Mouse (Mus musculus): ENCODE data around the gene Ecm2. TPM values are rescaled to one million over a fixed set of nuclear protein-coding genes. Genes with fewer than 3 reads are reported as not detected.

Gene Ecm2
- polyA plus RNA-seq (2016; fragmentation: Nextera tagmentation; extraction: Ambion mirVana) = 0.53 and 0.97 TPM in 2 replicates

- 54% methylated on average over 4 of the region's 4 CpGs for WGBS
- H3K36me3 ChIP-seq = no peaks in the 10 kb centered on the region
These were observed at the start of gene Ecm2 for GRCm38 (mm10) chr13:49504510-49504909. Gene Ecm2, plus strand, starts transcription at chr13:49504810.

DNA sequence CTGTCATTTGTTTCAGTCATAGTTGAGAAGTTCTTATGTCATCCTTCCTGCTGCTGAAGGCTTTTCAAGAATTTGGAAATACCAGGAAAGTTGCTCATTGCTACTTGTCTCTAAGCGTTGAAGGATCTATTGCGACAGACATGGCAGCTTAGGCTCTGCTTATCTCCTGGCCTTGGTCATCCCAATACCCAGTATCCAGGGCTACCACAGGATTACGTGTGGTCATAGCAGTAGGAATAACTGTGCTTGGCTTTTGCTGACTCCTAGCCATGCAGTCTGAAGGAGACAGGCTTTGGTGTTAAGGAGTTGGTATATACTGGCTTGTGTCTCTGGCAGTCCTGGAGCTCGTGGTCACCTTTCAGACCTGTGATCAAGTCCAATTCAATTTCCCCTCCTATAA is 44.3 kb upstream of the Ecm2 start:
- 92% methylated on average over 4 of the region's 4 CpGs for WGBS
- Histone ChIP-seq H3K27ac (replicated peaks) (no peak overlapping the region), H3K27me3 (ENCODE audit: low read depth, poor library complexity, severe bottlenecking) (no peaks in the 10 kb centered on the region), H3K36me3 (peaks cover 71% of the 10 kb centered on the region), H3K4me1 (no peaks in the 10 kb centered on the region), H3K4me3 (no peak overlapping the region), H3K9me3 (replicated peaks) (no peaks in the 10 kb centered on the region)
- no peak for DNase-seq (ENCODE audit: low spot score)

More at GRCm38 (mm10) chr13:49504510-49504909, at the start of gene Ecm2:
- Histone ChIP-seq H3K4me1 (peaks cover 12% of the 10 kb centered on the region), H3K9me3 (replicated peaks) (no peaks in the 10 kb centered on the region), H3K4me3 (no peak within 1 kb of the TSS), H3K27ac (replicated peaks) (peak within 1 kb of the TSS; percentile 61), H3K27me3 (ENCODE audit: low read depth, poor library complexity, severe bottlenecking) (no peaks in the 10 kb centered on the region)
- no peak for DNase-seq (ENCODE audit: low spot score)

DNA sequence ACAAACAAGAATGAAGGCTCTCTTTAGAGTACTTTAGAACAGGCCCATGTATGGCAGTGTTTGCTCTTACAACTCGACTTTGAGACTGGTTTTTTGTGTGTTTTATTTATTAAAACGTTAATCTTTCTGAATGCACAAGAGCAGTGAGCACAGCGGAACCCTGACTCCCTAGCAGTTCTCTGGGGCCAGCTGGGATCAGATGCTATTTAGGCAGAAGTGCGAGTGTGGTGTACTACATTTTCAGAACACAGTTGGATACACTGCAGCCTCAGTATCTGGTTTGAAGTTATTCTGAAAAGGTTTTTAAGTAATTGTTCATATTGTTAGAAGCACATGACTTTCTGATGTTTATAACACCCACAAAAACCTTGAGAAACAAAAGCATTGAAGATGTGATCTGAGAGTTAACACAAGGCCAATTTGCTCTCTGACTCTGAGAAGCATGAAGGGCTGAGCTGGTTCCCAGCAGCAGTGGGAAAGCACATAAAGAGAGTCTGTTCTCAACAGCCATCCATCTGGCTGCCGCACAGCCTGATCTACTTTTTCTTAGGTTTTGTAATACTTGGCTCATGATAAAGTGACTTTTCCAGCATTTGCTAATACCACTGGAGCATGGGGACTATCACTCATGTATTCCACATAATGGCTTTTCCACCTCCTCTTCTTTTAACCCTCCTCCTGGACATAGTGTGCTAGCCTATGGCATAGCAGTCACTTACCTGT is 43.8 kb upstream of the Ecm2 start:
- H3K4me1 ChIP-seq = no peaks in the 10 kb centered on the region
- no peak for DNase-seq (ENCODE audit: low spot score)
- H3K36me3 ChIP-seq = peaks cover 76% of the 10 kb centered on the region
- H3K9me3 ChIP-seq (replicated peaks) = no peaks in the 10 kb centered on the region
- no peak overlapping the region for H3K4me3 ChIP-seq
- H3K27me3 ChIP-seq (ENCODE audit: low read depth, poor library complexity, severe bottlenecking) = no peaks in the 10 kb centered on the region
- no peak overlapping the region for H3K27ac ChIP-seq (replicated peaks)
- WGBS = 87% methylated on average over 5 of the region's 5 CpGs

- 87% methylated on average over 15 of the region's 15 CpGs for WGBS
- H3K4me1 ChIP-seq = no peaks in the 10 kb centered on the region
- H3K27me3 ChIP-seq (ENCODE audit: low read depth, poor library complexity, severe bottlenecking) = no peaks in the 10 kb centered on the region
- H3K9me3 ChIP-seq (replicated peaks) = no peaks in the 10 kb centered on the region
- no peak overlapping the region for H3K4me3 ChIP-seq
- peaks cover 76% of the 10 kb centered on the region for H3K36me3 ChIP-seq
- no peak for DNase-seq (ENCODE audit: low spot score)
- no peak overlapping the region for H3K27ac ChIP-seq (replicated peaks)
These were observed 43.0 kb upstream of the Ecm2 start for GRCm38 (mm10) chr13:49461458-49462132.

- no peak overlapping the region for H3K4me3 ChIP-seq
These were observed 41.7 kb upstream of the Ecm2 start for GRCm38 (mm10) chr13:49462921-49463320.

DNA sequence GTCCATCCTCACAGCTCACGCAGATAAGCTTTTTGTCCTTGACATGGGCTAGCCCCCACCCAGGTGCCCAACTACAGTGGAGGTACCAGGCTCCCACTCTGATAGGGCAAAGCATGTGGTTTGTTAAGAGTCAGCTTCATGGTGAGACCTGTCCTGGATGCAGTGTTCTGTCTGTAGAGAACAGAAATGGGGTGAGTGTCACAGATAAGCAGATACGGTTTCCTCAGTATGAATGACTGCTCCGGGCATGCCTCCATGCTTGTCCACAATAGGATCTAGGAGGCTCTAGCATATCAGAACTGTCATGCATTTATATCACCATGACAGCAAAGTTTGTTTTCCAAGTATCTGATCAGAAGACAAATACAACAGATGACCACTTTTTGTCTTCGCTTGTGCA is 38.7 kb upstream of the Ecm2 start:
- Histone ChIP-seq H3K36me3 (peaks cover 48% of the 10 kb centered on the region), H3K4me3 (no peak overlapping the region), H3K9me3 (replicated peaks) (no peaks in the 10 kb centered on the region), H3K27me3 (ENCODE audit: low read depth, poor library complexity, severe bottlenecking) (no peaks in the 10 kb centered on the region), H3K27ac (replicated peaks) (no peak overlapping the region), H3K4me1 (no peaks in the 10 kb centered on the region)
- no peak for DNase-seq (ENCODE audit: low spot score)
- WGBS = 97% methylated on average over 4 of the region's 4 CpGs

More at GRCm38 (mm10) chr13:49462921-49463320, 41.7 kb upstream of the Ecm2 start:
- peaks cover 72% of the 10 kb centered on the region for H3K36me3 ChIP-seq
- H3K9me3 ChIP-seq (replicated peaks) = no peaks in the 10 kb centered on the region
- 99% methylated on average over 2 of the region's 2 CpGs for WGBS
- H3K27me3 ChIP-seq (ENCODE audit: low read depth, poor library complexity, severe bottlenecking) = no peaks in the 10 kb centered on the region
- H3K27ac ChIP-seq (replicated peaks) = no peak overlapping the region
- DNase-seq (ENCODE audit: low spot score) = no peak
- no peaks in the 10 kb centered on the region for H3K4me1 ChIP-seq

DNA sequence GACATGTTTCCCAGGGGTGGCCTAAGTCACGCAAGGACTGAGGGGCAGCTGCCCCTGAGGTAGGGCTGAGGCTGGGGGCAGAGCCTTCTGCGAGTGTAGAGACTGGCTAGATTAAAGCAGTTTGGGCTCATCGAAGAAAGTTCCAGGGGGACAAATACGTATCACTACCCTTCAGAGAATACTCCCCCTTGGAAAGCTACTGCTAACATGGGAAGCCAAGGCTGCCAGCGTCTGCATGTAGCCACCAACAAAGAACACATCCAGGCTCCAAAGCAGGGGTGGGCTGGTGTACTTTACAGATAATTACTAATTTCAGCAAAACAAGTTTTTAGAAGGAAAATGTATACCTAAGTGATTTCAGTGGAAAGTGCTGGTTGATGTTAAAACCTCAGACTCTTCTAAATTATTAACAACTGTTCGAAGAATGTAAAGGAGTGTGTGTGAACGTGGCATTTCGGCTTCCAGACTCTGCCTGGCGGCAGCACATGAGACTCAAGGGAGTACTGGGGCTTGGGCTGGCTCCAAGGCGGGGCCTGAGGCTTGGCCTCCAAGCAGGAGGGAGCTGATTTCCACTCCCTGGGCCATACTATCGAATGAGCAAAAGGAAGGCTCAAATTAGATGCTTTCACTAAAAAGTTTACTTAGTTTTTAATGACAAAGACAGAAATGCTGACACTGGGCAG is 38.1 kb upstream of the Ecm2 start:
- 79% methylated on average over 11 of the region's 11 CpGs for WGBS
- Histone ChIP-seq H3K27ac (replicated peaks) (no peak overlapping the region), H3K4me1 (no peaks in the 10 kb centered on the region), H3K27me3 (ENCODE audit: low read depth, poor library complexity, severe bottlenecking) (no peaks in the 10 kb centered on the region), H3K36me3 (peaks cover 41% of the 10 kb centered on the region), H3K9me3 (replicated peaks) (no peaks in the 10 kb centered on the region), H3K4me3 (no peak overlapping the region)
- DNase-seq (ENCODE audit: low spot score) = no peak

DNA sequence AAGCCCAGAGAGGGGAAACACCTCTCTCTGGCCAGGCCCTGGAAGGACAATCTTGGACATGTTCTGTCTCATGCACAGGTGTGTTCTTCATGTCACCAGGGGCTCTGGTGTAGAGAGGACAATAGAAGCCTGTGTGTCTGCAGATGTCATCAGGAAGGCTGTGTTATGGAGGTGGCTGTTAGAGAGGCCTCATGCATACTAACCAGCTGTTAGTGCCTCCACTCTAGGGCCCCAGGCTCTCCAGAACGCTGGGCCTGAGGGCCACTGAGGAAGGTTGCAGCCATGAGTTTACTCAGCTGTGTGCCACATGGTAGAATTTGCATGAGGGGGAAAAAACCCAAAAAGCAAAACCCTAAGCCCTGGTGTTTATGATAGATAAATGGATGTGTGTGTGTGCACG is 37.0 kb upstream of the Ecm2 start:
- no peak overlapping the region for H3K4me3 ChIP-seq
- WGBS = 80% methylated on average over 2 of the region's 2 CpGs
- no peaks in the 10 kb centered on the region for H3K9me3 ChIP-seq (replicated peaks)
- peaks cover 31% of the 10 kb centered on the region for H3K36me3 ChIP-seq
- no peak for DNase-seq (ENCODE audit: low spot score)
- no peaks in the 10 kb centered on the region for H3K27me3 ChIP-seq (ENCODE audit: low read depth, poor library complexity, severe bottlenecking)
- no peak overlapping the region for H3K27ac ChIP-seq (replicated peaks)
- peaks cover 7% of the 10 kb centered on the region for H3K4me1 ChIP-seq

DNA sequence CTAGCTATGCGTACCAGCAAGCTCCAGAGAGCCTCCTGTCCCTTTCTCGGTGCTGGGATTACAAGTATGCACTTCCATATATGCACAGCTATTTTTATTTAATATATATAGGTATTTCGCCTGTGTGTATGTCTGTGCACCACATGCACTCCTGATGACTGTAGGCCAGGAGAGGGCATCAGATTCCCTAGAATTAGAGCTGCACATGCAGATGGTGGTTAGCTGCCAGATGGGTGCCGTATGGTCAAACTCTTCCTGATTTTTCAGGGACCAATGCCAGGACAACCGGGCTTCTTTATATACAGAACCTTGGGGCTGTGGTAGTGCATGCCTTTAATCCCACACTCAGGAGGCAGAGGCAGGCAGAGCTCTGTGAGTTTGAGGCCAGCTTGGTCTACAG is 35.6 kb upstream of the Ecm2 start:
- H3K27ac ChIP-seq (replicated peaks) = no peak overlapping the region
- peaks cover 7% of the 10 kb centered on the region for H3K4me1 ChIP-seq
- no peaks in the 10 kb centered on the region for H3K27me3 ChIP-seq (ENCODE audit: low read depth, poor library complexity, severe bottlenecking)
- H3K9me3 ChIP-seq (replicated peaks) = no peaks in the 10 kb centered on the region
- H3K36me3 ChIP-seq = peaks cover 18% of the 10 kb centered on the region
- WGBS = 95% methylated on average over 5 of the region's 5 CpGs
- no peak overlapping the region for H3K4me3 ChIP-seq
- no peak for DNase-seq (ENCODE audit: low spot score)

DNA sequence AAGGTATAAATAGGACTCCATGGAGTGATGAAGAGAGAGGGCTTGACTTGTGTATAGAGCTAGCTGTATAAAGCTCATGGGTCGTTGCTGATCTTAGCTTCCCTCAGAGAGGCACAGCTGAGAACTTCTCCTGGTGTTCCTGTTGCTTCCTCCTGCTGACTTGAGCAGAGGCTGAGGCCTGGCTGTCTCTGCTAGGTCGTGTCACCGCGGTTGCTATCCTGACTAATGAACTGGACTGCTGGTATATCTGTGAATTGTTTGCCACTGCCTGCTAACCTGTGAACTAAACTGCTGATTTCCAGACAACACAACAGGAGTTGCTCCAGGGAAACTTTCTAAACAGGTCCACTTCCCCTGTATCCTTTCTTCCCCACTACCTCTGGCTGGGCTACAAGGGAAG is 34.3 kb upstream of the Ecm2 start:
- Histone ChIP-seq H3K4me3 (no peak overlapping the region), H3K27me3 (ENCODE audit: low read depth, poor library complexity, severe bottlenecking) (no peaks in the 10 kb centered on the region), H3K9me3 (replicated peaks) (no peaks in the 10 kb centered on the region), H3K27ac (replicated peaks) (no peak overlapping the region), H3K4me1 (peaks cover 7% of the 10 kb centered on the region), H3K36me3 (peaks cover 5% of the 10 kb centered on the region)
- WGBS = 90% methylated on average over 4 of the region's 4 CpGs
- no peak for DNase-seq (ENCODE audit: low spot score)

- H3K27ac ChIP-seq (replicated peaks) = no peak overlapping the region
- H3K36me3 ChIP-seq = peaks cover under 1% of the 10 kb centered on the region
- no peak overlapping the region for H3K4me3 ChIP-seq
- H3K4me1 ChIP-seq = peaks cover 7% of the 10 kb centered on the region
- 88% methylated on average over 4 of the region's 4 CpGs for WGBS
- no peak for DNase-seq (ENCODE audit: low spot score)
- H3K9me3 ChIP-seq (replicated peaks) = no peaks in the 10 kb centered on the region
- no peaks in the 10 kb centered on the region for H3K27me3 ChIP-seq (ENCODE audit: low read depth, poor library complexity, severe bottlenecking)
These were observed 33.8 kb upstream of the Ecm2 start for GRCm38 (mm10) chr13:49470806-49471205.

- no peaks in the 10 kb centered on the region for H3K9me3 ChIP-seq (replicated peaks)
- H3K27ac ChIP-seq (replicated peaks) = no peak overlapping the region
- H3K27me3 ChIP-seq (ENCODE audit: low read depth, poor library complexity, severe bottlenecking) = no peaks in the 10 kb centered on the region
- H3K4me3 ChIP-seq = no peak overlapping the region
- WGBS = 69% methylated on average over 4 of the region's 4 CpGs
- H3K4me1 ChIP-seq = peaks cover 7% of the 10 kb centered on the region
- H3K36me3 ChIP-seq = no peaks in the 10 kb centered on the region; the same call in 1 of the 2 replicates
- DNase-seq (ENCODE audit: low spot score) = no peak
These were observed 32.5 kb upstream of the Ecm2 start for GRCm38 (mm10) chr13:49471981-49472675.
